Mouse (Mus musculus) ES-Bruce4 (cell line): ENCODE measurements around the gene Slc8a1. TPM values are rescaled to one million over a fixed set of nuclear protein-coding genes. Genes with fewer than 3 reads are reported as not detected.

ENCODE experiments used
- H3K27ac ChIP-seq: 2 replicates; pipeline ENCODE4 v1.5.1; 2012; ENCODE audit warnings: low read length, inconsistent platforms; ENCODE audit not compliant: insufficient read depth
- H3K27me3 ChIP-seq: 2 replicates; pipeline ENCODE4 v1.6.1; 2012; ENCODE audit warnings: mild to moderate bottlenecking, low read length, inconsistent platforms; ENCODE audit not compliant: control insufficient read depth, poor library complexity, insufficient read depth, severe bottlenecking
- H3K36me3 ChIP-seq: 2 replicates; pipeline ENCODE4 v1.6.1; 2012; ENCODE audit warnings: inconsistent platforms, mild to moderate bottlenecking, low read length, moderate library complexity; ENCODE audit not compliant: control insufficient read depth, poor library complexity, insufficient read depth, severe bottlenecking
- H3K4me1 ChIP-seq: one replicate; pipeline ENCODE4 v1.8.1; 2011; ENCODE audit warnings: low read length; ENCODE audit not compliant: control insufficient read depth, insufficient read depth
- H3K4me3 ChIP-seq: 2 replicates; pipeline ENCODE4 v1.5.1; 2011; ENCODE audit warnings: low read depth, mild to moderate bottlenecking, low read length
- H3K9ac ChIP-seq: 2 replicates; pipeline ENCODE4 v1.6.1; 2012; ENCODE audit warnings: low read depth, mild to moderate bottlenecking, inconsistent platforms; ENCODE audit not compliant: poor library complexity, severe bottlenecking
- H3K9me3 ChIP-seq: replicated peaks from 2 replicates; pipeline ENCODE4 v1.6.1; 2012; ENCODE audit warnings: mild to moderate bottlenecking, low read length, inconsistent platforms; ENCODE audit not compliant: control insufficient read depth, poor library complexity, insufficient read depth, severe bottlenecking
- CTCF ChIP-seq: IDR thresholded peaks from one replicate; pipeline ENCODE4 v1.8.1; 2011; ENCODE audit warnings: low read depth, low read length
- EP300 ChIP-seq: IDR thresholded peaks from 2 replicates; pipeline ENCODE4 v1.6.1; 2011; ENCODE audit warnings: low read depth, low read length; ENCODE audit not compliant: insufficient read depth
- POLR2A ChIP-seq: IDR thresholded peaks from one replicate; pipeline ENCODE4 v1.8.1; 2011; ENCODE audit warnings: low read length; ENCODE audit not compliant: insufficient read depth
- polyA plus RNA-seq: library from polyadenylated mRNA; stranded (reverse); fragments of >200 nt; gene quantifications from 2 replicates; pipeline ENCODE4 v1.2.4, GENCODE M21; 2011; ENCODE audit warnings: low read depth; ENCODE audit not compliant: missing spikeins, insufficient read depth, insufficient read length

Gene Slc8a1
- polyA plus RNA-seq, 1 experiment: 0.52 TPM

GRCm38 (mm10) chr17:81412736-81413135, 325.4 kb downstream of the Slc8a1 start:
- no peak for TF ChIP-seq EP300
- no peak for TF ChIP-seq POLR2A
- no peak for TF ChIP-seq CTCF
- Histone ChIP-seq H3K36me3 (no peaks in the 10 kb centered on the region), H3K9ac (no peak overlapping the region)

GRCm38 (mm10) chr17:81404225-81404624, 334.0 kb downstream of the Slc8a1 start:
- Histone ChIP-seq H3K4me3 (no peak overlapping the region), H3K36me3 (no peaks in the 10 kb centered on the region), H3K9ac (no peak overlapping the region), H3K27ac (no peak overlapping the region), H3K4me1 (no peaks in the 10 kb centered on the region), H3K27me3 (no peaks in the 10 kb centered on the region), H3K9me3 (no peaks in the 10 kb centered on the region)
- TF ChIP-seq EP300 (no peak), POLR2A (no peak), CTCF (no peak)

More at GRCm38 (mm10) chr17:81412736-81413135, 325.4 kb downstream of the Slc8a1 start:
- H3K4me3 ChIP-seq: no peak overlapping the region
- H3K4me1 ChIP-seq: no peaks in the 10 kb centered on the region
- no peak overlapping the region for H3K27ac ChIP-seq
- no peaks in the 10 kb centered on the region for H3K9me3 ChIP-seq
- H3K27me3 ChIP-seq: no peaks in the 10 kb centered on the region

GRCm38 (mm10) chr17:81403121-81403520, 335.1 kb downstream of the Slc8a1 start:
- no peak overlapping the region for H3K27ac ChIP-seq
- H3K4me1 ChIP-seq: no peaks in the 10 kb centered on the region
- no peak overlapping the region for H3K4me3 ChIP-seq
- H3K36me3 ChIP-seq: no peaks in the 10 kb centered on the region
- H3K9ac ChIP-seq: no peak overlapping the region
- H3K9me3 ChIP-seq: no peaks in the 10 kb centered on the region
- TF ChIP-seq EP300: no peak
- TF ChIP-seq POLR2A: no peak
- no peak for TF ChIP-seq CTCF
- H3K27me3 ChIP-seq: no peaks in the 10 kb centered on the region

DNA sequence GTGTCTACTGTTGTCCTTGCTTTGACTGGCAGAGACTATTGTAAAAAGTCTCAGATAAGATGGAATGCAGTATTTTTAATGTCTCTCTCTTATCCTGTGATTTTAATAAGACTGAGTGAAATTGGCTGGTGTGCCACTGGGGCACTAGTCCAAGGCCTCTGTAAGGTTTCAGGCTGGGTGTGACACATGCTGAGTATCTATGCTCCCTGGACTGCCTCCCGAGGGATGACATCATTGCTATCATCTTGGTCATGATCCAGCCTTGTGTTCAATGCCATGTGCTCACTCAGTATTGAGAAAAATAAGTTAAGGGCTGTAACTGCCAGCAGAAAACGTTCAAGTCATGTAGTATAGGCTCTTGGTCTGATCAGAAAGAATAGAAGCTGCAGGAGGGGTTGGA, 335.5 kb downstream of the Slc8a1 start:
- Histone ChIP-seq H3K9ac (no peak overlapping the region), H3K27me3 (no peaks in the 10 kb centered on the region), H3K4me1 (no peaks in the 10 kb centered on the region), H3K9me3 (no peaks in the 10 kb centered on the region), H3K36me3 (no peaks in the 10 kb centered on the region), H3K27ac (no peak overlapping the region), H3K4me3 (no peak overlapping the region)
- no peak for TF ChIP-seq EP300
- TF ChIP-seq POLR2A: no peak
- no peak for TF ChIP-seq CTCF

- H3K9me3 ChIP-seq: no peaks in the 10 kb centered on the region
- no peak overlapping the region for H3K27ac ChIP-seq
- no peak overlapping the region for H3K4me3 ChIP-seq
- no peaks in the 10 kb centered on the region for H3K4me1 ChIP-seq
- H3K36me3 ChIP-seq: no peaks in the 10 kb centered on the region
- no peak for TF ChIP-seq EP300
- no peak for TF ChIP-seq POLR2A
- no peak for TF ChIP-seq CTCF
- no peaks in the 10 kb centered on the region for H3K27me3 ChIP-seq
- H3K9ac ChIP-seq: no peak overlapping the region
These were observed 337.8 kb downstream of the Slc8a1 start for GRCm38 (mm10) chr17:81400377-81400776.

GRCm38 (mm10) chr17:81397434-81397833, 340.7 kb downstream of the Slc8a1 start:
- TF ChIP-seq EP300 (no peak), POLR2A (no peak), CTCF (no peak)
- Histone ChIP-seq H3K27ac (no peak overlapping the region), H3K27me3 (no peaks in the 10 kb centered on the region), H3K9ac (no peak overlapping the region), H3K4me1 (no peaks in the 10 kb centered on the region), H3K9me3 (no peaks in the 10 kb centered on the region), H3K36me3 (no peaks in the 10 kb centered on the region), H3K4me3 (no peak overlapping the region)
